Mouse (Mus musculus): Measurements from ENCODE around the gene Gm5458.
"Not testable (repeated sequence)": the region's sequence is repeated elsewhere in the genome, so short reads cannot be mapped to it uniquely, and the experiment has no call there.

The Gm5458 gene

GRCm38 (mm10) chr14:19602481-19602880 is at the start of gene Gm5458:
Gene Gm5458, minus strand, starts transcription at chr14:19602581.
- not testable (repeated sequence) for DNase-seq (ENCODE audit: low read depth in 1 of 2, low spot score in 2 of 2)

GRCm38 (mm10) chr14:19646232-19646631 is 43.9 kb upstream of the Gm5458 start:
- DNase-seq (ENCODE audit: low read depth in 1 of 2, low spot score in 2 of 2): no peak

GRCm38 (mm10) chr14:19584804-19585667 is 17.3 kb downstream of the Gm5458 start, which contains the start of gene Gm2237:
Gene Gm2237, minus strand, starts transcription at chr14:19585135.
- DNase-seq (ENCODE audit: low read depth in 1 of 2, low spot score in 2 of 2): not testable (repeated sequence)

GRCm38 (mm10) chr14:19549863-19550262 is 52.5 kb downstream of the Gm5458 start, which contains the start of gene Gm2244:
Gene Gm2244, minus strand, starts transcription at chr14:19549963.
- not testable (repeated sequence) for DNase-seq (ENCODE audit: low read depth in 1 of 2, low spot score in 2 of 2)

All from monocyte, adult 2 months (primary cell).